Mouse (Mus musculus): ENCODE data around the gene Oxct1.
A peak's percentile ranks its signal among the peaks of the same experiment; 100 is the strongest.

The Oxct1 gene

GRCm38 (mm10) chr15:4026231-4026773 is at the start of gene Oxct1:
Gene Oxct1 (plus strand): TSS chr15:4026383.
- DNase-seq, result peak; percentile 89 to 92

DNA sequence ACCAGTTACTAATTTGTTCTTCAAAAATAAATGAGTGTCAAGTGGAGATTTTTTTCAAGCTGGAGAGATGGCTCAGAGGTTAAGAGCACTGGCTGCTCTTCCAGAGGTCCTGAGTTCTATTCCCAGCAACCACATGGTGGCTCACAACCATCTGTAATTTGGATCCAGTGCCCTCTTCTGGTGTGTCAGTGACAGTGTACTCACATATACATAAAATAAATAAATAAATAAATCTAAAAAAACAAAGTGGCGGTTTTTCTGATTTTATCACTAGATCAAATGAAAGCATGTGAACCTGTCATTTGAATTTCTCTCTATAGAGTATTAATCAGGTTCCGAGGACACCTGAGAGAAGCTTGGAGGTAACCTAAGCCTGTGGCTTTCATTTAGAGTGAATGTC is 47.9 kb upstream of the Oxct1 start:
- no peak for DNase-seq

DNA sequence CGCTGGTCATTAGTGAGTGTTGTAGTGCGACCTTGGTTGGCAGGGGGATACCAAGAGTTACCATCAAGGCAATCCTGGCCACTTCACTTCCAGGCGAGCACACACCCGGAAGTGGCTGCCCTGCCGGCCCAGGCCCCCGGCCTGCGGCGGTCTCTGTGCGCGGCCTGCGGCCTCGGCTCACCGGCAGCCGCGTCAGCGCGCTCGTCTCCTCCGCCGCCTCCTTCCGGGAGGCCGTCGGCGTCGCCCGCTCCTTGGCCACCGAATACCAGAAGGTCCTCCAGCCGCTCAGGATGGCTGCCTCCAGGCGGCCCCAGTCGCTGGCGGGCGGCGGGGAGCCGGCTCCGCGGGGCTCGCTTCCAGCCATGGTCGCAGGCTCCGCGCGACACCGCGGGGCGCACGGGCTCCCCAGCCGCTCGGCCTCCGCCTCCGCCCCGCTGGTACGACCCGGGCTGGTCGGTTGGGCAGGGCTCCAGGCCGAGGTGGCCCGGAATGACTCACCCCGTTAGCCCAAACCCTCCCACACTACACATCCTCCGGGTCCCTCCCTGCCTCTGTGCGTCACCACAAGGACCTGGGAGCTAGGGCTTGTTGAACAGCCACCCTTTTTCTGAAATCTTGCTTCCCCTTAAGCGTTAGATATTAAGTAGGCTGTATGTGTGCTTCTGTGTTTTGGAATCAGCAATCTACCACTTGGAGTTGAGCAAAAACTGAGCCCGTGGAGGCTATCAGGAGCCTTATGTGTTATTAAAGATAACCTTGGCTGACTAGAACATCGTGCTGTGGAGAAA is 46.9 kb upstream of the Oxct1 start, which contains the start of gene Fbxo4:
Fbxo4 (minus strand) TSS at position 513 of the 788 bp plus-strand sequence.
- peak; percentile 85 to 86 for DNase-seq

DNA sequence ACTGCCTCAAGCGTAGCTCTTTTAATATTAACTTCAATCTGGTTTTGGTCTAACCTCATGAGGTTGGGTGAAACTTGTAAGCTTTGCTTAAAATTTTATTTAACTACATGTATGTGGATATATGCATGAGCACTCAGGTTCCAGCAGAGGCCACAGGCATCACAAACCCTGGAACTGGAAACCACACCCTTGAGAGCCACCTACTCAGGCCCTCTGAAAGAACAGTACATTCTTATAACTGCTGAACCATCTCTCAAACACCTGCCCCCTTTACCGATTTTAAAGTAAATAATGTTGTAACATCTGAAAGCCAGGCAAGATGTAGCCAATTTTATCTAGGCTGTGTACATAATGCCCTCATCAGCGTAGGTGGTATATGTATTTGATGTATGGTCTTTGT is 46.3 kb upstream of the Oxct1 start:
- no peak for DNase-seq

DNA sequence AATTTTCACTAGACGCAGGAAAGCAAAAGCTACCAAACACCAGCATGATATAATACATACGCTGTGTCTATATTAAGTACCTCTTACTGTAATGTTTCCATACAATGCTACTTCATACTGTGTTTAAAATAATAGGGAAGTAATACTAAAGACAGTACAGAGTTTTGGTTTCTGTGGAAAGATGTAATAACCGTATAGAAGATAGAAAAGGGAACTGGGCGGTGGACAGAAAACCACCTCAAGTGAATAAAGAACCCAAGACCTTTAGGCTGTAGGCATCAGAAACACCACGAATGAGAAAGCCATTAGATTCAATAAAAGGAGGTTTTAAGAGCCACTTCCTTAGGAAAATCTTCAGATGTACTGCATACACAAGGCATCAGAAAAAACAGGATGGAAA is 43.5 kb upstream of the Oxct1 start:
- no peak for DNase-seq

DNA sequence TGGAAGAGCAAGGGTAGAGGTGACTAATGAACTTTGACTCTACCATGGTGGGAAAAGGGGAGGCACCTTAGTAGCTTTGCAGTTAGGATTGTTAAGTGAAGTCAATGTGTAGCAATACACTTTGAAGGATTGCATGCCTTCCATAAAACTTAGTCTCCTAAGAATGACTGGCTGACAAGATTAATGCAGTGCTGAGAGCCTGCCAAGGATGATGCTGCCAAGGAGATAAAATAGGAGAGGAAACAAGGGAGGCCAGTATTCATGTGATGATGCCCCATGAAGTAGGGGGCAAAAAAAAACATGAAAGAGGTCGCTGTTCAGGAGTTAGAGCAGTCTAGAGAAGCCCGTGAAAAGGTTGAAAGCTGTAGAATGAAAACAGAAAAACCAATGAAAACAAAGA is 41.3 kb upstream of the Oxct1 start:
- no peak for DNase-seq

DNA sequence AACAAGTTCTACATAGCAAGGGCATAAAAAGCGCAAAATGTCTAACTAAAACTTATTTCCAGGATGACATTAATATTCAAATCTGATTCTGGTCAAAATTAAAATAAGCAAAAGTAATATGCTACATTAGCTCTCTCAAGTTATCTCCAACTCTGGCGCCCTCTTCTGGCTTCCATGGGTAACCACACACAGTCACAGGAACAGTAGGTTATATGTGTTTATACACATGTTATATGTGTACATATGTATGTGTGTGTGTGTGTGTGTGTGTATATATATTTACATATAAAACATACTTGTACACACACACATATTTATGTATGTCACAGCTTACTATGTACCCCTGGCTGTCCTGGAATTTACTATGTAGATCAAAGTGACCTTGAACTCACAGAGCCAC is 38.2 kb upstream of the Oxct1 start:
- DNase-seq, result no peak

DNA sequence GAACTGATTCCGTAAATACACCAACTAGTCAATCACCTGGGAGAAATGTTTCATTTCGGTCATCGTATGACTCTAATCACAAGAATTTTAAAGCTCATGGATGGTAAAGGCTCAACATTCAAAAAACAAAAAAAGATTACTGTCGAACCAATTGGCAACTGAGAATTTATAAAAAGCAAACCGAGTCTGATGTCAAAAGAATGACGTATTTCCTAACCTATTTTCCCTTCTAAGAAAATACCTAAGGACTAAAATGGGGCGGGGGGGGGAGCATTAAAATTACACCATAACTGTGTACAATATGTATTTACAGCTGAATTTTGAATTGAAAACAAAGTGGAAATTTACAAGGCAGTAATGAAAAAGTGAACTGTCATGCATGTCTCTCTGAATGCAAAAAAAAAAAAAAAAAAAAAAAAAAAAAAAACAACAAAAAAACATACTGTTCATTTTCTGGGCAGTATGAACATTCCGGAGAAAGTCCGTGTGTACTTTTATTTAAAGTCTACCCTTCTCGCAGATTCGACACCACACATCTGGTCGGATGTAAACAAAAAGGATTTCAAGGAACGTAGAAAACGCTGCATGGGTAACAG is 31.2 kb upstream of the Oxct1 start:
- no peak for DNase-seq

- peak; percentile 96 to 98 for DNase-seq
Observed at GRCm38 (mm10) chr15:3995448-3996266, 30.5 kb upstream of the Oxct1 start, which contains the start of gene AW549877. Gene AW549877 (minus strand): TSS chr15:3995744.

GRCm38 (mm10) chr15:3996267-3997010 is 29.7 kb upstream of the Oxct1 start:
- no peak for DNase-seq

DNA sequence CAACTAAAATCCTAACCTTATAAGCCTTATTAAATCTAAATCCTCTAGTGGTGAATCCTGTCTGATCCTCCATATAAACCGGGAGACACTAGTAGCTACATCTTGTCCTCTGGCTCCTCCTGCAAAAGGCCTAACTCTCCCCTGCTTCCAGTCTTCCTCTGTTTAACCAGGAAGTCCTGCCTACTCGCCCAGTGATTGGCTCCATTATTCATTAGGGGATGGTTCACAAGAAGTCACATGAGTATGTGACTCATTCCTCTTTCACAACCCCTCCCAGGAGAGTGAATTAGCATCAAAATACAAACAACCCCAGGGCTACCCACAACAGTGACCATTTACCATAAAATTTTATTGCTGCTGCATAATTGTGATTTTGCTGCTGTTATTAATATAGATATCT is 27.0 kb upstream of the Oxct1 start:
- no peak for DNase-seq

GRCm38 (mm10) chr15:4000536-4000935 is 25.6 kb upstream of the Oxct1 start:
- DNase-seq, result no peak

DNA sequence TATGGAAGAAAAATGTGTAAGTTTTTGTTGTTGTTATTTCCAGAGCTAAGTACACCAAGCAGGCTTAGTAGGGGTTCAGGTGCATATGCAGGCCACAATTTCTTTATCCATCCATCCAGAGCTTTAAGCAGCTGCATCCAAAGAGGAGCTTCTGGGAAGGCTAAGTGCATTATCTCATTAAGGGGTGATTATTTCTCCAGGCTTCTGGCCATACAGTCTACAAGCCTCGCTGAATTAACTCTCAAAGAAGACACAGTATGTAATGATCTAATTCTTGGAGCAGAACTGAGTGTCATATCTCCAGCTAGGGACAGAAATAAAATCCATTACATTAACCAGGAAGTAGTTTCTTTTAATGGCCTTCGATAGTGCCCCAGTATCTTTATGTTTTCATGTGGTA is 12.3 kb upstream of the Oxct1 start:
- DNase-seq, result no peak

GRCm38 (mm10) chr15:4020711-4021110 is 5.5 kb upstream of the Oxct1 start:
- no peak for DNase-seq

DNA sequence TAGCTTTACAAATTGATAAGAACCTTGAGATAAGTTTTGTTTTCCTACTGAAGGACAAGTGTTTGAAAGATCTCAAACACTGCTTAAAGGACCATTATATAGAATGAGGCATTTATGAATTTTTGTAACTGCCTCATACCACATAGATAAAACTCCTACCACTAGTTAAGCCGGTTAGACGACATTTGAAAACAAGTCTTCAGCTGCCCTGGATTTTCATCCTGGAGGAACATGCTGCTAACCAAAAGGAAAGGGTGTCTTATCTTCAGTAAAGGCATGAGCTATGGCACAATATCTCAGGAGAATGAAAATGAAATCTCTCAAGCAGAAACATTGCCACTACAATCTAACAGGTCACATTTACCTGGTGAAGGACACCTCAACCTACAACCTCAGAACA is 2.4 kb upstream of the Oxct1 start:
- no peak for DNase-seq

GRCm38 (mm10) chr15:4024726-4025507 is 1.3 kb upstream of the Oxct1 start:
- DNase-seq, result no peak

DNA sequence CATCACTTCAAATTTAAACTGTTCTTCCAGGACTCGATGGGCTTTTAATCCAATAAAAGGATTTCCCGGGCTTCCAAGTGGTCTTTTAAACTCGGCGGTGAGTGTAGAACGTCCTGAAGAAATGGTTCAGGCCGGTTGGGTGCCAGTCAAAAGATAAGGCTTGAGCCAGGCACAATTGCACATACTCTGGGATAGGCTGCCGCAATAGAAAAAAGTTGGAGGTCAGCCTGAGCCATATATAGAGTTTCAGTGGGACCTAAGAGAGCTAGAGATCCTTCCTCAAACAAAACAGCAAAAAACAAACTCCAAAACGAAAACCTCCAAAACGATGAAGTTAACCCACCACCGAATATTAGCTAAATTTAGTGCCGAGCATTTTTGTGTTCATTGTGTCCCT is 677 bp upstream of the Oxct1 start:
- DNase-seq, result no peak

DNA sequence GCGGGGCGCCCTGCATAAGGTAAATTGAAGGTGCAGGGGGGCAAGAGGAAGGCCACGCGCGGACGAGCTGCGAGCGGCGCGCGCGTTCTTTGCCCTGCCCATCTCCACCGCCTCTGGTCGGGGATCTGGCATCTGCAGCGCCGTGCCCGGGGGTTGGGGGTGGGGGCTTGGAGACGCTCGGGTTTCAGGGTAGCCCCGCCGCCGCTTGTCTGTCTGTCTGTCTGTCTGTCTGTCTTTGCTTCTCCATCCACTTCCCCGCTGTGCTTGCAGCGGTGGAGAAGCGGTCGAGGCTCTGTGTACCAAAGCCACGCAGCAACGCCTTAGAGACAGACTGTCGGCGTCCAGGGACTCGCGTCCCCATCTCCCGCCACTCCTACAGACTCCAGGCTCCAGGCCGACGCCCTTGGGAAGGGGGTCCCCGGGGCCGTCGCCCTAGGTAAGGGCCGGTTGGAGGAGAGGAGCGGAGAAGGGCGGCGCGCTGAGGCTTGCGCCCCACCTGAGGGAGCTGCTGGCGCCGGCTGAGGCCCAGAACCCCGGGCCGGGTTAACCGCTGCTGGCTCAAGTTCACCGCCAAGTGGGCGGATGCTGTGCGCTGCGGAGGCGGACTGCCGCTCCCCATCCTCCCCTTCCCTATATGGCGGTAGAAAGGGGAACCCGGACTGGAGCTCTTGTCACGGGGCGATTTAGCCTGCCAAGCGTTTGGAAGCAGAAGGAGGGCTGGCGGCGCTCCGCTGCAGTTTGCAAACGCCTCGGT is 825 bp downstream of the Oxct1 start:
- peak; percentile 83 to 86 for DNase-seq

DNA sequence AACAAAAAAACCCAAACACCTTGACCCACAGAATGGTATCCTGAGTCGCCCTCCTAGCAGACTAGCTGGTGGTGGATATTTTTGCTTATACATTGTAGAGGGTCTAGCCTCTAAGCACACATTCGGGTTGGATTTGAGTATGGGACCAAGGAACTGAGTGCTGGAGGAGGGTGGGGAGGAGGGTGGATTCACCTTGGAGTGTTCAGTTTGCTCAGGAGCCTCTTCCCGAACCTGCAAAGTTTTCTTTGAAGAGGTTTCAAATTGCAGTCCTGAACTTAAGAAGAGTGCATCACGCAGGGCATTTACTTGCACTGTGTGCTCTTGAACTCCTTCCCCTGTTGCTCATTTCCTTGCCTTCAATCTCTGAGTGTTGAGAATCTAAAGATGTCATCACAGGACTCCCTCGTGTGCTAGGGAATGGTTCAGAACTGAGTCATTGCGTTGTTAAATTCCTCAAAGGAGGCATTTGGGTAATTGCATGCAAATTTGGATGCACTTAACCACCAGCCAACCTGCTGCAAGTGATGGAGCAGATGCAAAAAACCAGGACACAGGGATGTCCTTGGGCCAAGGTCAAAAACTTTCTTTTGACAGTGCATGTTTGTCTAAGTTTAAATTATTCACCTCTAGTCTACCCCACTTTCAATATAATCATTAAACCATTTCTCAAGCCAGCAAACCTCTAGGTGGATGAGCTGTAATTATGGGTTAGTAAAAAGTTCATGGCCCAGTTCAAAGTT is 1.7 kb downstream of the Oxct1 start:
- no peak for DNase-seq

DNA sequence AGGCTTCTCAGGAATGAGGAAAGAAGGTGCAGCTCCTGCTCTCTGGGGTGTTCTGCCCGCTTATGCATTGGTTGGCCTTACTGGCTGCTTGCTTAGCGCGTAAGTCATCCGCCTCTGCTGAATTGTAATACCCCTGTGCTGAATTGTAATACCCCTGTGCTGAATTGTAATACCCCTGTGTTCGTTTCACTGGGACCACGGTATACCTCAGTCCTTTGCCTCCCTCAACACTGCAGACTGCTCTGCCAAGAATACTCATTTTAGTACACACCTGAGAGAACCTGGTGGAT is 2.2 kb downstream of the Oxct1 start:
- DNase-seq, result no peak
